Mouse (Mus musculus): ENCODE data around the gene Tgfb1.

- TF ChIP-seq CTCF (IDR thresholded peaks at IDR 0.05; ENCODE audit: borderline replicate concordance, control insufficient read depth, extremely low read depth, insufficient read depth, low read length, poor library complexity) (no peak), POLR2A (IDR thresholded peaks at IDR 0.05; ENCODE audit: control insufficient read depth, extremely low read depth, insufficient read depth, low read length, poor library complexity) (no peak)
Measured at GRCm38 (mm10) chr7:25694104-25694503, 7.3 kb downstream of the Tgfb1 start.

Measured in thymus, adult 2 months (tissue).